Mouse (Mus musculus) layer of hippocampus, adult 18-20 months (tissue): ENCODE data around the gene Etv3. TPM values are rescaled to one million over a fixed set of nuclear protein-coding genes. Genes with fewer than 3 reads are reported as not detected.

ENCODE experiments used
- DNase-seq, 2 experiments: peaks; one replicate each; pipeline ENCODE4 v3.0.0; 2022; ENCODE audit warnings: low spot score in 2 of 2
- total RNA-seq, 2 experiments: library from RNA; stranded (reverse); gene quantifications; 2 replicates each; pipeline ENCODE4 v1.2.3; 2021

Etv3 gene
- total RNA-seq, 2 experiments from 2014 or later = 25.1 to 25.8 TPM

DNA sequence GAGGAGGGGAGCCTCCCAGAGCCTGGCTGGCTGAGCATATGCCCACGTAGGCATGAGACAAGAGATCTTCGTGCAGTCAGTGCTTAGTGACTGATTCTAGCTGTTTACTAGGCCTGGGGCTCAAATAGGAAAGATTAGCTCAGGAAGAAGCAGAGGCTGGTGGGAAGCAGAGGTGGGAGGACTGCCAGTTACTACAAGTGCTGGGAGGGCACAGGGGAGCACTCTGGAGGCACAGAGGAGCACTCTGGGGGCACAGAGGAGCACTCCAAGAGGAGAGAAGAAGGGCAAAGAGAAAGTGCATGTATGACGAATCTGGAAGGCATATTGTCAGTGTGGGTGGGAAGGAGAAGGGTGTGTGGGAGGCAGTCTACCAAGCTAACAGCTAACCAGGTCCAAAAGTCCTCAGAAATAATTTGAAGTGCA, 30.9 kb downstream of the Etv3 start:
- DNase-seq = peak; percentile 48 to 63

DNA sequence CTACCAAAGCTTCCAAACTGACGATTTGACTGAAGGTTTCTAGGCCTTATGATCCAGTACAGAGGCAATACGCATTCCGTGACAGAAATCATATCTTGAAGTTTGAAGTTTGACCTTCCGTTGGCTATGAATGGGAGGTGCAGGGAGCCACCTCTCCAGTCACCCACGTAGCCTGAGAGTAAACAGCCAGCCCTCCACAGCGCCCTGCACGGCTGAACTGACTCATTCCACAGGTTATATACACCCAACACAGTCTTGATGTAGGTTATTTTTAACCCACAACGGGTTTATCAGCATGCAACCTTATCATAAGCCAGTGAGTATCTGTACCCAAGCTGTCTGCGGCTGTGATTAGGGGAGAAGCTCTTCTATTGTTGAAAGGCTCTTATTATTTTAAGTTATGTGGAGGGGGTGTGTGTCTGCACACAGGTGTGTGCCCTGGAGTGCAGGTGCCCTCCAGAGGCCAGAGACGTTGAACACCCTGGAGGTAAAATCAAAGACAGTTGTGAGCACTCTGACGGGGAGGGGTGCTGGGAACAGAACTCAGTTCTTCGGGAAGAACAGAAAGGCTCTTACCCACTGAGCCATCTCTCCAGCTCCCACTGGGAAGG, 31.6 kb downstream of the Etv3 start:
- DNase-seq = no peak

DNA sequence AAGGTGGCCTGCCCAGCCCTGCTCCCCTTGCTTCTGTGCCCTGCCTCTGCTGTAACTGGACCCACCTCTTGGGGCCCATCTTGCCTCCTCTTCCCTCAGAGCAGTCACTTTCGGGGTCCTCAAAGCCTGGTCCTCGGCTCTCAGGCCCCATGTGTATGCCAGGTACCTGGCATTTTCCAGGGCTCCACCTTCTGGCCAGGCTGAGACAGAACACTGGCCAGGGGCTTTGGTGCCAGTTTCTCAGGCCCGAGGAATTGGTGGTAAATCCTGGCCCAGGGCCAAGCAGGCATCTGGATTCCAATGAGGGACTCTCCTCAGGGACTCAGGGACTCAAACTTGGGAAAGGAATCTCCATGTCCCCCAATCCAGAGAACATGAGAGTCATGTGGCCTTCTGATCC, 34.9 kb downstream of the Etv3 start:
- DNase-seq = no peak

DNA sequence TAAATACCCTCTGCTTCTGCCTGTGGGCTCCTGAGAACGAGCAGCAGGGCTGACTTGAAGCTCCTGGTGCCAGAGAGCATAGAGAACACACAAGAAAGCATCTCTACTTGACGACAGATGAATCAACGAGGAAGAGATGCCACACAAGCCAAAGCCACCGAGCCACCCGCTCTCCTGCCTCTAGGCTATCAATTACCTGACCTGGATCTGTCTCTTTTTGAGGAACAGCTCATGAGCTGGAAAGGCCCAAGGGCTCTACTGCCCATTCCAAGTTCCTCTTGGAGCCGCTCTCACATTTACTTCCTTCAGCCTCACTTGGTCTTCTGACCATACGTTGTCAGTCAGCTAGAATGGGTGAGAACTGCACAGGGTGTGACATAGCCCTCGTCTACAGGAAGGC, 36.2 kb downstream of the Etv3 start:
- no peak for DNase-seq

DNA sequence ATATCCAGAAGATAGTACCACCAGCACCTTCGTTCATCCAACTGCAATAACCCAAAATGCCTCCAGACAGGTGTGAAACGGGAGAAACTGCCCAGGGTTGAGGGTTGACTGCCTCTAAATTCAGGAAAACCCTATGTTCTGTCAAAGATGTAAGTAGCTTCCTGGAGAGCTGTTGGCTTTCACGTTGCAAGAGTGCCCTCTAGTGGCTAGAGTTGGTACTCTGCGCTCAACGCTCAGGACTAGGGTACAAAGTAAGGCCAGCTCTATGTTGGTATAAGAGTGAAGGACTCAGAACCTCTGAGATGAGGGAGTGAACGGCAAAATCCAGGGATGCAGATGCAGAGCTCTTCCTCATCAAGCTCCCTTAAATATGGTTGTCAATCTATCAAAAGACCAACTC, 37.2 kb downstream of the Etv3 start:
- peak; percentile 82 to 97 for DNase-seq

DNA sequence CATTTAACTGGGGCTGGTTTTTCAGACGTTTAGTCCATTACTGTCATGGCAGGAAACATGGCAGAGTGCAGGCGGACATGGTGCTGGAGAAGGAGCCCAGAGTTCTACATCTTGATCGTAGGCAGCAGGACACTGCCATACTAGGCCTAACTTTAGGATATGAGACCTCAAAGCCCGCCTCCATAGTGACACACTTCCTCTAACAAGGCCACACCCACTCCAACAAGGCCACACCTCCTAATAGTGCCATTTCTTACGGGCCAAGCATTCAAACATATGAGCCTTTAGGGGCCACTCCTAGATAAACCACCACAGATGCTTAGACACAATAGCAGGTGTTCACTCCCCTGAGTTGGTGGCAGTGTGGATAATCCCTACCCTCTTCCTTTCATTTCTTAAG, 38.3 kb downstream of the Etv3 start:
- no peak for DNase-seq

DNA sequence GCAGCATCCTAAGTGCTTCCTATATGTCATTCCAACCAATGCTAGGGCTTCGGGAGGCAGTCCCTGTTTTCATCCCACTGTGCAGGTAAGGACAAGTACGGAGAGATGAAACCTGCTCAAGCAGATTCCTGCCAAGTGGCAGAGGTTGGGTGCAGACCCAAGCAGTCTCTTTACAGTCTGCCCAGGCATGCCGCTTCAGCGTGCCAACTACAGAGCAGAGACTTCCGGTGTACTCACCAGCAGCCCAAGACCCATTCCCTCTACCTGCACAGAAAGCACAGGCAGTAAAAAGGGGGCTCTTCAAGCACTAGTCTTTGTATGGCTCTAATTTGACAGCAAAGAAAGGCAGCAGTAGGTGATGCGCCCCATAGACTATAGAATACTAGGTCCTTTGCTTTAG, 40.4 kb downstream of the Etv3 start:
- DNase-seq = no peak

DNA sequence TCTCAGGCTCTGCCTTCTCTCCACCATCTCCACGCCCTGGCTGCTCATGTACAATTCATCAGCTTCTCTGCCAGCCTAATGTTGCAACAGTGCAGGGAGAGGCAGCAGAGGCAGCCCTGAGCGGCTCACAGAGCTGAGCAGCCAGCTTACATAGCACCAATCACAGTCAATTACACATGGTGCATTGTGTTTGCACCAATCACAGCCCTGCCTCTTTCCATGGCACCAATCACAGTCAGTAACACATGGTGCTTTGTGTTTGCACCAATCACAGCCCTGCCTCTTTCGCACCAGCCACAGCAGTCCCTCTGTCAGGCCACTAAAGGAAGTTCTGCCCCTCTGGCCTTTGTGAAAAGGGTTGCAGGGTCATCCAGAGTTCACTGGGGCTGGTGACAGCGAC, 40.9 kb downstream of the Etv3 start:
- peak; percentile 84 to 96 for DNase-seq

DNA sequence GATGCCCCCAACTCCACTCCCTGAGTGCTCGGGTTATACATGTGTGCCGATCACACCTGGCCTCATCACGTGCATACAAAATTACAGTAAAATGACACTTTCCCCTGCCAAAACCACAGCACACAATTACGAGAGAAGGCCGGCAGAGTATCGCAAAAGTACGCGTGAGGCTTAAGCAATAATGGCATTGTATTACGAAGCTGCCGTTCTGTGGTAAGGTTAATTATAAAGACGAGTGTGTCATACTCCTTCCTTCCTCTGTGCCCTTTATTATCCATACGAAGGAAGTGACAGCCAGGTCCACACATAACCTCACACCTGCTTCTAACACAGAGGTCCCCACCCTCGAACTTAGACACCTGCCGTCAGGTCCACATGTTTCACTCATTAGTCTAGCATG, 42.3 kb downstream of the Etv3 start:
- no peak for DNase-seq

DNA sequence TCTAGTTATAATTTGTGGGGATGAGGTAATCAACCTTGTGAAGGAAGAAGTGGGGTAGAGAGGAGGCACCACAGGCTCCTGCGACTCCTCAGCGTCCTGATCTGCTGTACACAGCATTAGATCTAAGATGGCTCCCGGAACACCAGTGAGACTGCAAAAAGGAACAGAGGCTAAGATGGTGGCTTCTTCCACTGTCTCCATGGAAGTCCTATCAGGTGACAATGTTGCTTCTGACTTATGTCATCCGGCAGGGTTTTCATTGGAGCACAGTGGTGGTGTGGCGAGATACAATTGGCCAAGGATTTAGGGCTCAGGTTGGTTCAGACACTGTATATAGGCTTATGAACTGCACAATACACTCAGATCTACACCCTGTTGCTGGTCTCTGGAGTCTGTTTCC, 43.5 kb downstream of the Etv3 start:
- DNase-seq = no peak

DNA sequence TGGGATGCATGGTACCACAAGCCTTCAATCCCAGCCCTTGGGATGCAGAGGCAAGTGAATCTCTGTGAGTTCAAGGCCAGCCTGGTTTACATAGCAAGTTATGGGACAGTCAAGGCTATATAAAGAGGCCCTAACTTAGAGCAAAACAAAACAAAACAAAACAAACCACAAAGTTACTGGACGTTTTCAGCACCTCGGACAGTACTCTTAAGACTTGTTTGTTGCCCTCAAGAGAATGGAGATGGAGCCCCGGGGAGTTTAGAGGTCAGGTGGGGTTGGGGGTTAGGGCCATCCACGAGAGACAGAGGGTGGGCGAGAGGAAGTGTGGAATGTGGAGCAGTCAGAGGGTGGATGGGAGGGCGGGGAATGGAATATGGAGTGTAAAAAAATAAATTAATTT, 50.6 kb downstream of the Etv3 start:
- no peak for DNase-seq

DNA sequence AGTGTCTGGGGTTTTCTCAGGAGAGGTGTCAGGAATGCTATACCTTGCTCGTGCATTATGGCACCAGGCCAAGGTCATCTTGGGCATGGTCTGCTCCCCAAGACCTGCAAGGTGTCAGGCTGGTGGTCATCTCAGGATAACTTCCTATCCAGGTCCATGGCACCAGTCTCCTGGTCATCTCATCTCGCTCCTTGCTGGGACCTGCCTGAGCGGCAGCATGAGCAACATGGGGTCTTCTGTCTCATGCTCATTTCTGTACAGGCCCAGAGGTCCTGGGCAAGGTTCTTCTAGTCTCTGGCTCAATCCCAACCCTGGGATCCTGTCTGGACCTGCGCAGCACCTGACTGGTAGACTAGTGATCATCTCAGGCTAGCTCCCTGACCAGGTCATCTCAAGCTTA, 57.1 kb downstream of the Etv3 start:
- no peak for DNase-seq

Other genes starting within 250 kb of the Etv3 start
- not detected for gene Cd5l, start 167.5 kb upstream of the Etv3 start, total RNA-seq
- under 1 TPM; 0.17 to 0.41 TPM for gene Fcrl1, start 149.0 kb upstream of the Etv3 start, total RNA-seq
- not detected for gene Fcrl5, start 89.6 kb upstream of the Etv3 start, total RNA-seq
- gene Arhgef11, start 92.2 kb downstream of the Etv3 start, total RNA-seq = 10 to 100 TPM; 59.9 to 60.5 TPM
- 1 to 10 TPM in 1 of 2 experiments, under 1 TPM in 1; 0.89 to 1.1 TPM for gene Lrrc71, start 223.2 kb downstream of the Etv3 start, total RNA-seq